Mouse (Mus musculus) bone marrow, adult 2 months (tissue): ENCODE data around the gene Rasgef1c. TPM values are rescaled to one million over a fixed set of nuclear protein-coding genes. Genes with fewer than 3 reads are reported as not detected.

Experiments
- H3K27ac ChIP-seq: fragments of 200-500 bp; 2 replicates; pipeline ENCODE4 v1.5.1; 2012; ENCODE audit warnings: low read depth, mild to moderate bottlenecking, control low read depth, inconsistent platforms, low read length; ENCODE audit not compliant: control insufficient read depth, poor library complexity, insufficient read depth
- H3K4me1 ChIP-seq: fragments of 200-500 bp; 2 replicates; pipeline ENCODE4 v1.6.1; 2011; ENCODE audit warnings: low read length; ENCODE audit not compliant: control insufficient read depth, insufficient read depth
- H3K4me3 ChIP-seq: fragments of 200-500 bp; replicated peaks from 2 replicates; pipeline ENCODE3; 2011; ENCODE audit warnings: mild to moderate bottlenecking, low read depth, low read length, control low read depth; ENCODE audit not compliant: control insufficient read depth
- CTCF ChIP-seq: fragments of 200-500 bp; IDR thresholded peaks from 2 replicates; pipeline ENCODE4 v1.5.1; 2011; ENCODE audit warnings: low read length, control low read depth; ENCODE audit not compliant: control insufficient read depth, insufficient read depth
- POLR2A ChIP-seq: fragments of 200-500 bp; IDR thresholded peaks from 2 replicates; pipeline ENCODE4 v1.6.1; 2011; ENCODE audit warnings: low read depth, mild to moderate bottlenecking, control low read depth, low read length, borderline replicate concordance; ENCODE audit not compliant: control insufficient read depth
- WGBS: fragments of 180-500 bp; shearing (Covaris S2); methylation state at CpG from one replicate; pipeline ENCODE4 v1.1.7; 2018; 5-methylcytosine and 5-hydroxymethylcytosine counted together
- polyA plus RNA-seq: library from polyadenylated mRNA; stranded (reverse); fragments of >200 nt; gene quantifications from 2 replicates; pipeline ENCODE4 v1.2.4, GENCODE M21; 2011; ENCODE audit warnings: low replicate concordance; ENCODE audit not compliant: missing spikeins, insufficient read depth, insufficient read length

The Rasgef1c gene
- polyA plus RNA-seq, 1 experiment: not detected

- Histone ChIP-seq H3K4me3 (no peak overlapping the region), H3K4me1 (no peaks in the 10 kb centered on the region), H3K27ac (no peak overlapping the region)
- TF ChIP-seq POLR2A (no peak), CTCF (no peak)
- 43% methylated on average over 5 of the region's 5 CpGs for WGBS
Measured at GRCm38 (mm10) chr11:49943901-49944300, 42.3 kb downstream of the Rasgef1c start.

DNA sequence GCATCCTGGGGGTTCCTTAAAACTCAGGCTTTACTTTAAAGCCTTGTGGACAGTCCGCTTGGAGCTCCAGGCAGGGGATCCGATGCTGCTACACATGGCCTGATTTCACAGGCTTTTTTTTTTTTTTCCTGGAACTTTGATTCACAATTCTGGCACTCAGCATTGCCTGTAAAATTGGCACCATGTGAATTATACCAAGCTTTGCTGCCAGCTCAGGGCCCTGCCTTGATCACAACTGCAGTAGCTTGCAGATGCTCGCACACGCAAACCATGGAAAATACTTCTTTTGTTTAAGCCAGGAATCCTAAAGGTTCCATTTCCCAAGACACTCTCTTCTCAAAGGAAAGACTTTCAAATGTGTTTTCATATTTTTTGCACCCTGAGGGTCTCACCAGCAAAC, 44.1 kb downstream of the Rasgef1c start:
- Histone ChIP-seq H3K27ac (no peak overlapping the region), H3K4me1 (no peaks in the 10 kb centered on the region), H3K4me3 (no peak overlapping the region)
- WGBS: 88% methylated on average over 4 of the region's 4 CpGs
- TF ChIP-seq CTCF (no peak), POLR2A (no peak)

GRCm38 (mm10) chr11:49949839-49950238, 48.2 kb downstream of the Rasgef1c start:
- H3K4me3 ChIP-seq: no peak overlapping the region
- H3K27ac ChIP-seq: no peak overlapping the region
- H3K4me1 ChIP-seq: no peaks in the 10 kb centered on the region
- TF ChIP-seq CTCF (no peak), POLR2A (no peak)
- 73% methylated on average over 5 of the region's 5 CpGs for WGBS

DNA sequence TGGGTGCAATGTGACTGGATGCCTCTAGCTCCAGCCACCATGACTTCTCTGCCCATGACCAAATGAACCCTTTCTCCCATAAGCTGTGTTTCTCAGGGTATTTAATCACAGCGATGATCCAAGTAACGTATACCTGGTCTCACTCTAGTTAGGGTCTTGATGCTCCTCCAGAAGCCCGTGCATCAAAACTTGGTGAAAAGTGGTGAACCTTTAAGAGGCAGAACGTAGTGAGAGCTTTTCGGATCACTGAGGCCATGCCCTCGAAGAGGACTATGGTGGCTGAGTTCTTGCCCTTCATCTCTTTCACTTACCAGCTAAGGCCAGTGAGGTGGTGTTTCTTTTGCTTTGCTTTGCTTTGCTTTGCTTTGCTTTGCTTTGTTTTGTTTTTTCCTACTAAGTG, 52.0 kb downstream of the Rasgef1c start:
- H3K4me3 ChIP-seq: no peak overlapping the region
- no peak overlapping the region for H3K27ac ChIP-seq
- 88% methylated on average over 6 of the region's 6 CpGs for WGBS
- TF ChIP-seq CTCF (no peak), POLR2A (no peak)
- no peaks in the 10 kb centered on the region for H3K4me1 ChIP-seq

- no peak overlapping the region for H3K4me3 ChIP-seq
- no peaks in the 10 kb centered on the region for H3K4me1 ChIP-seq
- no peak overlapping the region for H3K27ac ChIP-seq
- WGBS: 30% methylated on average over 8 of the region's 8 CpGs
- peak; percentile 86 for TF ChIP-seq CTCF
- TF ChIP-seq POLR2A: no peak
Measured at GRCm38 (mm10) chr11:49955577-49956261, 54.1 kb downstream of the Rasgef1c start.

DNA sequence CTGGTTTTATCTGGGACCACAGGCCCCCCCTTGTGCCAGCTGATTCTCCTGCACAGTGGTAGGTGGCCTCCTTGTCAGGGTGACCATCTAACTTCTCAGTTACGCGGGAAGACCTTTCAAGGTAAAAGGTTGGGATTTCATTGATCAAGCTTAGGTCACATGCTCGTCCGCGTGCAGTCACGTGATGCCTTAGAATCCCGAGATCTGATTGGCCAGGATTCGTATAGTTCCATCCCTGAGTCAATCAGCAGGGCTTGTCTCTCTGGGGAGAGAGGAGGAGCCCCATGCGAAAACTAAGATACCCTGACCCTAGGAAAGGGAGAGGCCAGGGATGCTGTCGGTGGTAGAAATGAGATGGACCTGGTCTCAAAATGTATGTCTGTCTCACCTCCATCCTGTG, 56.4 kb downstream of the Rasgef1c start:
- Histone ChIP-seq H3K4me3 (no peak overlapping the region), H3K27ac (no peak overlapping the region), H3K4me1 (no peaks in the 10 kb centered on the region)
- WGBS: 88% methylated on average over 10 of the region's 10 CpGs
- TF ChIP-seq POLR2A: no peak
- TF ChIP-seq CTCF: no peak

DNA sequence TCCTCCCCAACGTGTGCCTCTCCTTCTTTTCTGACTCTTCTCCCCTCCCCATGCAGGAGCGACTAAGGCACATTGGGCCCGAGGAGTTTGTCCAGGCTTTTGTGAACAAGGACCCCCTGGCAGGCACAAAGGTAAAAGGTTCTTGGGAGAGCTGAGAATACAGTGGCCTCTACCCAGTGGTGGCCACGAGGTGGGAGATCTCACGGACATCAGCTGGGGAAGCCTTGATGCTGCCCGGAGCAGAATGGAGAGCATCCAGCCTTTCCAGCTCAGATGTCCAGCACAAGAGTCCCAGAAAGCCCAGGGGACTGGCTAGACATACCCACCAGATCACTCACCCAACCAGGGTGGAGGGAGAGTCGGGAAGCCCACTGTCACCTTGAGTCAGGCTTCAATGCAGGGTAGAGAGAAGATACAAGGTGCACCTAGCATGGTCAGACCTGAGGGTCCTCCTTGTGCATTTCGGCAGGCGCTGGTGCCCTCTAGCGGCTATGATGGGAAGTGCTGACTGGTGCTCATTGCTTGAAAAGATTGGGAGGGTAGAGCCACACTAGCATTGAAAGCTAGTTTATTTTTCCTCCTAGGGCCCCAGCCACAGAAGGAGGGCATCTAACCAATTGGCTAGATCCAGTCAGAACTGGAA, 59.6 kb downstream of the Rasgef1c start:
- 34% methylated on average over 10 of the region's 10 CpGs for WGBS
- no peak overlapping the region for H3K4me3 ChIP-seq
- TF ChIP-seq POLR2A (no peak), CTCF (peak; percentile 93)
- H3K27ac ChIP-seq: no peak overlapping the region
- no peaks in the 10 kb centered on the region for H3K4me1 ChIP-seq

DNA sequence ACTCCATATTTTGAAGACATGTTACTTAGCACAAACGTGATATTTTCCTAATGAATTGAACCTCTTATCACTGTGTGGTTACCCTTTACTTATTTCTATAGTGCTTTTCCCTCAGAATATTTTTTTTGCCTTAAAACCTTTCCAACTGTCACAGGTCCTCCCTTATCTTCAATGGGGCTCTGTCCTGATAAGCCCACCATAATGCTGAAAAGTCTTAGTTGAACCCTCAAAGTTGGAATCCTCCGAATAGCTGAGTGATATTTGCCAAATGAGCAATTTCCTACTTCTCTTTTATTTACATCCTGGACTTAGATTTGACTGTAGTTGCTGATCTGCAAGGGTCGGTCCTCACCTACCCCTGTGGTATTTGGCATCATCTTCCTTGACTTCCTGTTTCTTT, 63.7 kb downstream of the Rasgef1c start:
- H3K4me3 ChIP-seq: no peak overlapping the region
- WGBS: 32% methylated on average over 3 of the region's 3 CpGs
- TF ChIP-seq POLR2A (no peak), CTCF (no peak)

More for the DNA sequence above, 63.7 kb downstream of the Rasgef1c start:
- Histone ChIP-seq H3K27ac (no peak overlapping the region), H3K4me1 (no peaks in the 10 kb centered on the region)
